Mouse (Mus musculus) urinary bladder, postnatal 4 days (tissue): Measurements from ENCODE around the gene Lifr.

Source experiments
- DNase-seq, 2 experiments: peaks; one replicate each; pipeline ENCODE4 v3.0.0; 2021 to 2022; ENCODE audit warnings: low spot score in 2 of 2

Lifr gene

DNA sequence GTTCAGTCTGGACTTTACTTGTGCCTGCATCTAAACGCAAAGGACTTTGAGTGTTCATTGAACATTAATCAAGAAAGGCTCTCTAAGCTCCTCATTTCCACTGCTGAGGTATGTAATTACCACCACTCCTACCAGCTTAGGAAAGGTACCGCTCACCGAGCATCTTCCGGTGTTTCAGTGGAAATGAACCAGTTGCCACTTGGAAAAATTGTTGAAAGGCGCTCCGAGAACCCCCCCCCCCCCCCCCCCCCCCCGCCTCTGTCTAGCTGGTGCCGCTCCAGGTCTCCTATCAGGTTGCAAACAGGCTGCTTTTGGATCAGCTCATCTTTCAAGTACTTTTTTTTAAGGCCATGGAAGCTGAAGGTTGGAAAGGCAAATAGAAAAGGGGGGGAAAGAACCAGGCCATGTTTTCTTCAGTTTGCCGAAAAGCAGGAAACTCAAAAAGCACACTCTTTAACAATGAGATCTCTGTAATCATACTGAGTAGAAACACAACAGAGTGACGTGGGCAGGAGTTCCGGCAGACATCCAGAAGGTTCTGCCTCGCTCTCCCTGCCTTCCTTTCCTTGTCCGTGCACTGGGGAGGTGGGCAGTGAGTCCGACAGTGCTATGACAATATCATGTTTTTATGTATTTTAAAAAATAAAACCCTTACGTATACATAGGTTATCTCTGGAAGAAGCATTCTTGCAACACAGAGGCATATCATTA lies 9.3 kb upstream of the Lifr start:
- DNase-seq = no peak

DNA sequence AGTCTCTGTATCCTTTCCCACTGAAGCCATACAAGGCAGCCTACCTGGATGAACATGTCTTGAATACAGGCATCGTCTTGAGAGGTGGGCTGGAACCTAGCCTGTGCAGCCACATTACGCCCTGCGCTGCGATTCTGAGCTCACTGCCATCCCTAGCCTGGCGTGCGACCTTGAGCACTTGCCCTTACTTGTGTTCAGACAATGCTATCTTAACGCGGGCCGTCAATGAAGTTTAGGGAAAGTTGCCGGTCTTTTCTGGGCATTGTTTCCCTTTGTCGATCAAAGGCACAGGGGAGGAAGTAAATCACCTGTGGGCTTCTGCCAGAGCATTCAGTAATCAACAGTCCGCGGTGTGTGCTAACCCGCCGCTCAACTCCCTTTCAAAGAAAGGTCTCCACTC lies 8.6 kb upstream of the Lifr start:
- DNase-seq = no peak

DNA sequence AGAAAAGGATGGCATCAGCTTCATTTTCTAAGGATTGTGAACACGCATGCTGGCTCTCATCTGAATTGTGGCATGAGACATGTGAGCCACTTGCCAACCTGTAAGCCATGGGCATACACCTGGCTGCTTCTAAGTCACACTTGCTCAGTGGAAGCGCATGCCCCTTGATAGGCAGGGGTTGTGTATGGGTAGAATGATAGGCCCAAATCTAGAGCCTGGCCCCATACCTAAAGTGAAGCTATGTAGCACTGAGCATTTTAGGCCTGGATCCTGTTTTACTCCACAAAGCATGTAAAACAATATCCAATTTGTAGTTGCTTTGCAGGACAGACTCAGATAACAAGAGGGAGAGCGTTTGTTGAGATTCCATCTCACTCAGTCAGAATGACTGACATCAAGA lies 7.5 kb upstream of the Lifr start:
- DNase-seq = no peak

DNA sequence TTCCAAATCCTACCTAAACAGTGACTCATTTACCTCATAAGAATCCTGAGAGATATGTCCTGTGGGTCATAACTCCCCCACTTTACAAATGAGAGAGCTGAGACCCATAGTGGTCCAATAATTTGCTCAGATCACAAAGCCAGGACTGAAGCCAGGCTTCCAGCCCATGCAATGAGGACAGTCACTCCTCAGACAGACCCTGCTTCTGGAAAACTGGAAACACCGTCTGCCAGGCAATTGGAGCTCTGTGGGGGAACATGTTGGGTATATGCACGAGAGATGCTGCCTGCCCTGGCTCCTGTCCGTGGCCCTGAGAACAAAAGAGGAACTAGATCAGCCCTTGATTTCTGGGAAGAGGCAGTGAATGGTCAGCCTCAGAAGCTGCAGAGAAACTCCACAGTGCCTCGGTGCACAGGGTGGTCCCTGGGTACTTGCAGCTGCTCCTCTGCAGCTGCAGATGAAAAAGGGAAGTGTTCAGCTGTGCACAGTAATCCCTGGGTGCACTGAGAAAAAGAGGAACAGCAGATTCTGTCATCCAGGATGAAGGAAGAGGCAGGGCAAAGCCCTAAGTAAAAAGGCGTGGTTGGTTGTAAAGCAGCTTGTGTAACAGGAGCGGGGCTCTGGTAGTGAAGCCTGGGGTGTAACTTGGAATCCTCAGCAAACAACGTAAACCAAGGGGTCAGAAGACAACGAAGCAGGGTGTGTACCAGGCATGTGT lies 5.5 kb upstream of the Lifr start:
- no peak for DNase-seq

DNA sequence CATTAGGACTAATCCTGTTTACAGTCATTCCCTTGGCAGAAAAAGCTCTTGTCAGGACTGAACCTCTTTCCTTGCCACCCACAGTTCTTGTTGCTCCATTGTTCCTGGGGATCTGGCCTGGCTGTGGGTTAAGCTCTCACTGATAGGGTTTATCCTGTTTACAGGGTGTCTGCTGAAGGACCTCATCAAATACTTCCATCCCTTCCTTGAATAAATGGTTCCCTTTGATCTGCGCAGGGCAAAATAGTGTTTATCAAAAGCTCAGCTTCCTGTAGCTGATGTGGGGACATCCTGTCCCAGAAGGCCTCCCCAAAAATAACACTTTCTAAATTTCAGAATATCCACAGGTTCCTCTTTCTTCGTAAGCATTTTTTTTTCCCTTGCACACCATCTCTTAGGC lies 1.7 kb upstream of the Lifr start:
- DNase-seq = no peak

DNA sequence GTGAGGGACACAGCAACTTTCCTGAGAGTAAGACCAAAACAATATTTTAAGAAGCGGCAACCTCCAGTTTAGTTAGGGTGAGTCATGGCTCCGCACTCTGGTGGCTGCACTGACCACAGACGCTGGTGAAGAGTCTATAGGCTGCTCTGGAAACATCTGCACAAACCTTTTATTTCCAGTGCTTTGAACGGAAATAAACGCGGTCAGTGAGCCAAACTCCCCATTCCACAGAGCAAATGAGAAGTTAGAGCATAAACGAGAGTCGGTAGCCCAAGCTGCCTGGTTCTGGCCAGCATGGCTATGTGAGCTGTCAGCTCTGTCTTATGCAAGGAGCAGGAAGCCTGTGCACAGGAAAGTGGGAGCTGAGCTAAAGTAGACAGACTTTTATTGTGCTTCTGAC lies 1.9 kb downstream of the Lifr start:
- DNase-seq = no peak

DNA sequence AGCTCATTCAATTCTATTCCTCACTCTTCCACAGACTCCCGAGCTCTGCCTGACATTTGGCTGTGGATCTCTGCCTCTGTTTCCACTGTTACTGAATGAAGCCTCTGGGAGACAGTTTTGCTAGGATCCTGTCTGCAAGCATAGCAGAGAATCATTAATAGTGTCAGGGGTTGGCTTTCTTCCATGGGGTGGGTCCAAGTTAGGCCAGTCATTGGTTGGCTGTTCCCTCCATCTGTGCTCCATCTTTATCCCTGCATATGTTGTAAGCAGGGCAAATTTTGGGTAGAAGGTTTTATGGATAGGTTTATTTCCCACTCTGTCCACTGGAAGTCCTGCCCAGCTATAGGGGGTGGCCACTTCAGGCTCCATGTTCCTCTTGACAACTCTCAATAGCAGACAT lies 9.0 kb downstream of the Lifr start:
- DNase-seq = no peak

DNA sequence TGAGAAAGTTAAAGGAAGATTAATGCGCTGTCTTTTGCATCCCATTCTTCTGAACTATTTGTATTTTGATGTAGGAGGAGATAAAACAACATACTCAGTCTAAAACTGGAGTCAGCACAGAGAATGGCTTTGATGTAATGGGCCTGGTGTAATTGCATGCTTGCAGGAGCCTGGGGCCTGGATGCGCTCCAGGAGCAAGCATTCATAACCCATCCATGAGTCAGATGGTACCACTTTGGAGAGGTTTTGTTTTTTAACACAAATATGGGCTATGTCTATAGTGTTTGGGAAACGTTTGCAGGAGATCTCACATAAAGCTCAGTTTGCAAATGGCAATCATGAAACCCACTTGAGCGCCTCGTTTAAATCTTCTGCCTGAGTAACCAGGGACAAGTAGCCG lies 9.8 kb downstream of the Lifr start:
- DNase-seq = no peak

DNA sequence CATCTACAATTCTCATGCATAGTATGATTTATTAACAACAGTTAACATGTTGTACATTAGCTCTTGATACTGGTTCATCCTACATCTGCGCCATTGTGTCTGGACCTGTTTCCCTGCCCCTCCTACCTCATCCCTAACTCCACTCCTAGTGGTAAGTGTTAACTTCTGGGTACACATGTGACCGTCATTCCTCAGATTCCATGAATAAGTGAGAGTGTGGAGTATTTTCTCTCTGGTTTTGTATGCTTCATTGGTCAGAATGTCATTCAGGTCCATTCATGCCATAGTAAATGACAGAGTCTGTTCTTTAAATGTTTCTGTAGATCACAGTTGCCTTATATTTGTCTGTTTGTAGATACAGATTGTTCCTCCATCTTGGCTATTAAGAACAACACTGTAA lies 12.6 kb downstream of the Lifr start:
- DNase-seq = no peak

DNA sequence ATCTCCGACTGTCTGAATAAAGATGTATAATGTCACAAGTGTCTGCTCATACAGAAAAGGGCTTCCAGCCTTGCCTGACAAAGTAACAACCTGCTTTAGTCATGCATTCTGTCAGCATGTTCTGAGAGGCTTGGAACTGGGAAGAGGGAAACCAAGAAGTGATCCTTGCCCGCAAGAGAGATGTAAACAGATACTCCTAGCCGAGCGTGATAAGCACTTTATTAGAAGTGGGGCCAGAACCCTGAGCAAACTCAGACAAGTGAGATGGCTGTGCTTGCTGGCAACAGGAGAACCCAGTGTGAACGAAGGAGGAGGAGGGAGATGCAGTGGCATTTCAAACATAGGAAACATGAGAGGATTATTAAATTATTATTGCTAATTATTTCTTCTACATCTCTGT lies 14.8 kb downstream of the Lifr start:
- no peak for DNase-seq

DNA sequence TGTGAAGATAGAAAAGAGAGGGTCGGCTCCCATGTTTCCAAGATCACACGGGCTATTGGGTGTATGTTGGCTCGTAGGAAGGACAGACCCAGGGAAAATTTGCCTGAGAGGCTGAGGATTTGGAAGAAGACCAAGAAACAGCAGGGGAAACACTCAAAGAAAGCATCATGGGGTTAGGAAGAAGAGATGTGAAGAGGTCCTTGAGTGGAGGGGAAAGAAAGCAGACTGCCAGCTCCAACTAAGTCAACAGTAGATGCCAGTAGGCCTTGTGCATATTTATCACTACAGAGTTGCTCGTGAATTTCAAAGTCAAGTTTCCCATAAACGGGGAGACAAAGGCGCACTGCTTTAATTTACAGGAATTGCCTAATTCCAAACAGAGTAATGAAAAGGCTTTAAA lies 17.7 kb downstream of the Lifr start:
- no peak for DNase-seq

DNA sequence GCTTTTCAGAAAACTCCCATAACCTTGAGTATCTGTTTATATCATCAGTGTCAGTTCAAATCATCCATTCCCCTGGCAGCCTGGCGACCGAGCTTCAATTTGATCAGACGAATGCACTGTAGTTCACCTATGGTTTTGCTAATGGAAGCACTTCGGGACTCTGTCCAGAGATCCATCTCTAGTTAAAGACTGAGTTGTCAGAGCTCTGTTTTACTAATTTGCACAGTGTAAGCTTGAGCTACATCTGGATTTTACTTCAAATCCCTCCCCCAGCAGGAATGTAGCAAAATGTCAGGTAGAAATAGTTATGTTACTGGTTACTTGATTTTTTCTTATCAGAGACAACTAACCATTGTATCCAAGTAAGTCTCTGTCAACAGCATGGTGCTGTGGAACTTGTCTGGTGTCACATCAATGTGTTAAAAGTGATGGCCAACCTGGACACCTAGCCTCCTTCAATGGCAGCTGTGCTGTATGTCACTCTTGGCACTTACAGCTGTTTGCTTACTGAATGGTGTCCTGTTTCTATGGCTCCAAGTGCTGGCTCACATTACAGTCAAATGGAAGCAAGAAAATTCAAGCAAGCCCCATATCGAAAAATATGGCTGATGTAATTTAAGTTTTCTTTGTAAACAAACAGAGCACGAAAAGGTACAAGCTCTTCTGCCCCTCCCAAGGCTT lies 22.0 kb downstream of the Lifr start:
- DNase-seq = no peak

DNA sequence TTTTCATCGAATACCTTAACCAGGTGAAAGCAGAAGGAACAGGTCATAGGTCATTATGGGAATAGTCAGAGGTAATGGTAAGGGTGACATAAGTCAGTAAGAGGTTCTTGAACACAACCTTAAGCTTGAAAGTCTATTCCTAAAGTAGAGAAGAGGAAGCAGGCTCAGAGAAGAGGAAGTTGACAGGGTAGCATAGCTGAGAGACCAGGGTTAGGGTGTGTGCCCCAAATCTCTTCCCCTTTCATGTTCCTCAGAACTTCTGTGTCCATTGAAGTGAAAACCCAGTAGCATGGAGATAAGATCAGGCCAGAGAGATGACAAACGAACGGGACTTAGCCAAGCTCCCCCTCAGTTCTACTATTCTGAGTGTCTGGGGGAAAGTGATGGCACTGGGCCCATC lies 23.5 kb downstream of the Lifr start:
- no peak for DNase-seq

DNA sequence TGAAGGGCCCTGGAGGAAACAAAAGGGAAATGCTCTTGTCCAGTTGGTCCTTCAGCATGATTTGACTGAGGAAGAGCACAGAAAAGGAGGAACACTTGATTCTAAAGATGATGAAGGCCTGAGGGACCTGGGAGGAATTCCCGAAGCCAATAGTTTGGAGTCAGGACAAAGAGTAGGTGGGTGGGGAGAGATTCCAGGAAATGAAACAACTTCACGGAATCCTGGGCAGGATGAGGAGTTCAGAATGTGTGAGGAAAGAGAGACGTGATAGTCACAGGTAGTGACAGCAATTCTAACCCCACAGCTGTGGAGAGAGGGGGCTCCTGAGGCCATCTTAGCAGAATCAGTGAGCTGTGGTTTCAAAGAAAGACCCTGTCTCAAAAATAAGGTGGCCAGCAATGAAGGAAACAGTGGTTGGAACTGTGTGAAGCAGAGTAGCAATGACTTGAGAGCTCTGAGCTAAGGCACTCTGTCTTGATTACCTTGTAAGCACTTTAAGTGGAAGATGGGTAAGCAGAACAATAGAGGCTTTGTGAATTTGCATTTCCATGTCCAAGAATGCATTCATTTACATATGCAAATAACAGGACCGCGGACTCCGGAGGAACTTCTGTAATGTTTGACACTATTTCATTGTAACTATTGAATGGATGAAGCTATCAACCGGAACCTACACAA lies 25.1 kb downstream of the Lifr start:
- DNase-seq = no peak

DNA sequence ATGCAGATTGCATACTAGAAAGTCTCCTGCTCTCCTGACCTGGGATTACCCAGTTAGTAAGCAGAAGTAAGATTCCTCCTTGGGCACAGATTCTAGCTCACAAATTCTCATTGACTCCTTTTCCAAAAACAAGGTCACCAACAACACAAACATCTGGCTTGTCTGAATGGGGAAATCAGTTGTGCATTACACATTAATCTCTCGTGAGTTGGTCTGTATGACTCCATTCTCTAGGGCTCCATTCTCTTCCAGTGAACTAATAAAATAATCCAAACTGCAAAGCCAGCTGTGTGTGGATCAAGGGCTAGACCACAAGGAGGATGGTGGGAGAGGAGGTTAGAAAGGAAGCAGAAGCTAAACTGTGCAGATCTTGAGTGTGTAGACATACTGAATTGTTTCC lies 25.8 kb downstream of the Lifr start:
- DNase-seq = no peak

DNA sequence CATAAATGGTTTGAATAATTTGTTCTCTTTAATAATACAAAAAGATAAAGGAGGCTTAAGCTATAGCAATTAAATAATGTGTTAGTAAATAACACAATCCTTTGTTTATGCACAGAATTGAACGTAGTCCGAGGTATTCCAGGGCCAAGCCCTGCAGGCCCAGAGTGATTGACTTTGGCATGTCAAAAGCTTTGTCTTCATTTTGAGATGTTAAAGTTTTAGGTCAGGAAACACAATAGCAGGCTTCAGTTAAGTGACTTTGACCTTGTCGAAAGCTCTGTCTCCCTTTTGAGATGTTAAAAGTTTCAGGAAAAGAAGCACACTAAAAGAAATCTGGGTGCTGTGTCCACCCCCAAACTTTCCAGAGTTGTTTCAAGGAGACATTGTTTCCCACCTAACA lies 26.3 kb downstream of the Lifr start:
- no peak for DNase-seq

DNA sequence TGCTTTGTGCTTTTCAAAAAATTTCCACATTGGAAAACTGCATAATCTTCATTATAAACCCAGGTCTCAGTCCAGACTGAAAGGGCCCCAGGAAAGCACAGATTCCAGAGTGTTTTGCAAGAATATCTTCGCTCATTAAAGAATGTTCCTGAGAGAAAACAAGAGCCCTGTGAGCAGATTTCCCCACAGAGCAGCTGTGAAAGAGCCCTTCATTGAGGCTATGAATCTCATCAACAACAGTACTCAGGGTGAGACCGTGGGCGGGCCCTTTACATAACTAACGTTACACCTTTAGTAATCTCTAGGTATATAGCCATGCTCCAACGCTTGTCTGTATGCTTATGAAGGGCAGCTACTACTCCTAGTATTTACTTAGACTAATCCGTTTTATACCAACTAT lies 27.5 kb downstream of the Lifr start:
- no peak for DNase-seq

DNA sequence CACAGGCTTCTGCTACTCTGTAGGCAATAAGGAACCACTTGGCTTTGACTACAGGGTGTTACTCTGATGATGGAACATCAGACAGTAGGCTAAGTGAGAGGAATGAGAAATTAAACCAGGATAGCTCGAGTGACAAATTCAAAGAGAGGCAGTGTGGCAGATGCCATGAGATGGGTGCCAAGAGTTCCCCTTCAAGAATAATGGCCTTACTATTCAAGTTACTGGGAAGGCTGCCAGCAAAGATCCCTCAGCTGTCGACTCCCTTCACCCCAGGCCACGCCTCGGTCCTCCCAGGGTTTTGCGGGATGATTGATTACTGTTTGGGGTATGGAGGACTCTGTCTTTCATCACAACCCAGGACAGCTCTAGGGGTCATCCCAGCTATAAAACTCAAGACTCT lies 28.4 kb downstream of the Lifr start:
- no peak for DNase-seq

DNA sequence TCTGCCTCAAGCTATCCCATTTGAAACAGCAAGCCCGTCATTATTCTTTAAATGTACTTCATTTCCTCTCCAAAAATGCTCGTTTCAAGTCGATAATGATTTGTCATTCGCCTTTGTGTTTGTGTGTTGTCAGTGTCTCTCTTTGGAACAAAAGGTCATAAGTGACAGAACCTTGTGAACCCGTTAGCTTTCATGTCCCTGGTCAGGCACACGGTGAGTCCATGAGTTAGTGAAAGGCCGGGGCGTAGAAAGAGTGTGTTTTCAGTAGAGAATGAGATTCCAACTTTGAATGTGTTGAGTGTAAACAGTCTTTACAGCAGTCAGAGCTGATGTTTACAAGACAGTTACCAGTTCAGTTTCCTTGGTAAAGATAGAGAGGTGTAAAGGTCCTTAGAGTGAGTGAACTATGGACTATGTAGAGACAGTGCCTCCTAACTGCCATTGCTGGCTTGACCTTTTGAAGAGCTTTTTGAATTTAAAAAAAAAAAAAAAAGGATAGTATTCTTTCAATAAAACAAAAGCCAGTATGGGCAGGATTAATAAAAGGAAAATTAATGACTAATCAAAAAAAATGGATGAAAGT lies 29.6 kb downstream of the Lifr start:
- no peak for DNase-seq

DNA sequence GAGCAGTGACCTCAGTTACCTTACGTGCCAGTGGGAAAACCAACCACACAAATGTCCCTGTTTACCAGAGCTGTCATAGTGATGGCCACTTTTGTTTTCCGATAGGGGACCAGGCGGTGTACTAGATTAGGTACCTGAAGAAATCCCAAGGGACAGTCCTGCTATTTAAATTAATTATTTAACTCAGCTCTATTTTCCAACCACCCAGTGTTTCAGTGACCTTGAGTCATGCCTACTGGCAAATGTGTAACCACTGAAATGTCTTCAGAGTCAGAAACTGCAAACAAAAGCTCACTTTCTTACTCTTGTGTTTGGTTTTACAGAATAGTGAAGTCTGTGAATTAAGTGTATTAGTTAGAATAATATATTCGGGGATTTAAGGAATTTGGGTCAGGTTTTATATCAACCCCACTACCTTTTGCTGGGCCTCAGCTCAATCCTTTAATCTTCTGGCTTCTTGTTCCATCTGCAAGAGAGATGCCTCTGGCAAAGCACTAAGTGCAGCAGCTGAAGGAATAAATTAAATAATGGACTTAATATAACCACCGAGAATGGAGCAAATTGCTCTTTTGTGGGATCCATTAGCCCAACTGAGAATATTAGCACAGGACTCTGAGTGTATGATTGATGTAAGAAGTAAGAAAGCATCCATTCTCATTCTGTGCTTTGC lies 33.5 kb downstream of the Lifr start:
- DNase-seq = no peak

DNA sequence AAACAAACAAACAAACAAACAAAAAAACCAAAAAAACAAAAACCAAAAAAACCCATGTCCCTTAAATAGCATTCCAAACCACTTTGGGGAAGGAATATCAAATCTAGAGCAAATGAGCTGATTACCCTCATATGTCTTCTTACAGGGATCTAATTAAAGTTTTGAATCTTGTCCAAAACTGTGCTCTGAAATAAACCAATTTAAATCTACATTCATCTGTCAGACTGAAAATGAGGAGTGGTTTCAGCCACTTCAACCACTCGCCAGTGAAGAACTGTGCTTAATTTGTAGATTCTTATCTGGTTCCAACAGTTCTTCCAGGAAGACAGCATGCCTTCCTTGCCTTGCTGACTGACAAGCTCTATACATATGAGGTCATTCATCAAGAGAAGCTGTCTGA lies 35.8 kb downstream of the Lifr start:
- DNase-seq = no peak

DNA sequence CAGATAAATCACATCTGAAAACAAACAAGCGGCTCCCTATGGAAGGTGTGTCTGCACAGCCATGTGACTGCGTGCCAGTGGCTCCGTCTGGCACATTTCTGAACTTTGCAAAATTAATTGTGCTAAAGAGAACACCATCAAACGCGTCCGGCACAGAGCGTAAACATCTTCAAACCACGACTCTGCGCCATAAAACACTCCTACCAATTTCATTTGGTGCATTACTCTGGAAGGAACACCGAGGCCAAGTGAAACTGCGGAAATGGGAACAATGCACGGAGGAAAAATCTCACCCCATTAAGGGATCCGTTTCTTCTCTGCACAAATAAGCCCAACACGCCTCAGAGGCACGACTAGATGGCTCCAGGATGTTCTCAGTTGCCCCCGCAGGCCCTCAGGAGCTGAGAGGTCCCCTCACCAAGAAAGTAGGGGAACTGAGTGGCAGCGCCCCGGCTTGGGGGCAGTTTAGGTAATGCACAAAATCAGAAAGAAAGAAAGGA lies 38.3 kb downstream of the Lifr start:
- no peak for DNase-seq
